Mouse (Mus musculus): Measurements from ENCODE around the gene Cant1. TPM values are rescaled to one million over a fixed set of nuclear protein-coding genes. Genes with fewer than 3 reads are reported as not detected.

Cant1 gene
- 53.1 and 60.2 TPM in 2 replicates for polyA plus RNA-seq (2012)

DNA sequence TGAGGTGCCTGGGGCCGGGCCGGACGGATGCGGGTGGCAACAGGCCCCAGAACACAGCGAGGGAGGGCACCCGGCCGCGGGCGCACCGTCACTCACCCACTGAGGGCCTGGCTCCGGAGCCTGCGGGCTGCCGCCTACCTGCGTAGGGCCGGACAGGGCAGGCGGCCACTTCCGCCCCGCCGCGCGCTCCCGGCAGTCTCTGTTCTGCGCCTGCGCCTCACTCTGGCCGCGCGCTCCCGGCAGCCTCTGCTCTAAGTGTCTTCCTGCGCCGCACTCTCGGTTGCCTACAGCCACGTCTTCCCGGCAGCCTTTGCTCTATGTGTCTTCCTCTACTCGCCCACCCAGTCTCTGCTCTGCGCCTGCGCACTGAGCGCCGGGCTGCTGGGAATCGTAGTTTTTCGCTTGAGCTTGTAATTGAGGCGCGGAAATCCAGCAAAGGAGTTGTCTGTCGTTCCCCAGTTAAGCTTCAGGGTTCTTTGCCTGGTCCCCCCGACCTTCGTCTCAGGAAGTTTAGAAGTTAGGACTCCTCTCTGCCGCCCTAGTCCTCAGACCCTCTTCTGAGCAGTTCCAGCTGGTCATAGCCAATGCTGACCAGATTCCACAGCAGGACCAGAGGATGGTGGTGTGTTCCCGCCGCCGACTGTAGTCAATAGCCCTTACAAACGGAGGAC is at the start of gene Cant1:
Gene Cant1, minus strand, starts transcription at position 253 of the 671 bp plus-strand sequence.
- no peak for TF ChIP-seq GATA1 (IDR thresholded peaks at IDR 0.05; ENCODE audit: low read length)

DNA sequence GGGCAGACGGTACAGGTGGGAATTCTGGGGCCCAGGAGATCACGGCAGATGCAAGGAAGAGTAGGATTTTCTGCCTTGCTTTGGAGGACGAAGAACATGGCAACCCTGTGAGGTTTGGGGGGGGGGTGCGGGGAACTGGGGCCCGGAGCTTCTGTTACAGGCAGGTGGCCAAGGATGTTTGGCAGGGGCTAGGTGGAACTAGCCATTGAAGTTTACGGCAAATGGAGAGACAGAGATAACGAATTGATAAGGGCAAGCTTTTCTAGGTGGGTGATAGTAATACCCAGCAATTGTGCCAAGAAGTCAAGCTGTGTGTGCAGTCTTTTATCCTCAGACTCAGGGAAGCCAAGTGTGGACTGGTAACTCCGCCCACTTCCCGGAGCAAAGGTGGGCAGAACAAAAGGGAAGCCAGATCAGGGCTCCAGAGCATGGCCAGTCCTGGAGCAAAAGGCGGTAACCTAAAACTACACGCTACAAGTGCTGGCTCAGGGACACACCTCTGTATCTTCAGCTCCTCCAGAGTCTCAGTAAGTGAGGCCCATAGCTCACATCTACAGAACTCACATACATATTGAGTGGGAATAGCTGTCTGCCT is 48.7 kb upstream of the Cant1 start:
- no peak for TF ChIP-seq GATA1 (IDR thresholded peaks at IDR 0.05; ENCODE audit: low read length)

DNA sequence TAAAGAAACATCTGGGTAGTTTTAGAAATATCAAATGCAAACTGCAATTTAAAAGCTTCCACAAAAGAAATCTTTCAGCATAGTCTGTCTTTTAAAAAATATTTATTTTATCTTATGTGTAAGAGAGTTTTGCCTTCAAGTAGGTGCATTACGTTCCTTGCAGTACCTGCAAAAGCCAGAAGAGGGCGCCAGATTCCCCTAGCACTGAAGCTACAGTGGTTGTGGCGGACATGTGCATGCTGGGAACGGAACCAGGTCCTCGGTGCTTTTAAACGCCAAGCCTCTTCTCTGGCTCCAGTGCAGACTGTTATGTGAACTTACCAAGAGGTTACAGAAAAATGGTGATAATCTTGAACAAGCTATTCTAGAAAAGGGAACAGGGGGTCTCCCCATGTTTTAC is 41.4 kb upstream of the Cant1 start:
- TF ChIP-seq GATA1 (IDR thresholded peaks at IDR 0.05; ENCODE audit: low read length), result no peak

- no peak for TF ChIP-seq GATA1 (IDR thresholded peaks at IDR 0.05; ENCODE audit: low read length)
Observed at GRCm38 (mm10) chr11:118459536-118459935, 40.6 kb upstream of the Cant1 start.

GRCm38 (mm10) chr11:118459051-118459450 is 40.2 kb upstream of the Cant1 start:
- TF ChIP-seq GATA1 (IDR thresholded peaks at IDR 0.05; ENCODE audit: low read length), result no peak

GRCm38 (mm10) chr11:118456937-118457336 is 38.1 kb upstream of the Cant1 start:
- TF ChIP-seq GATA1 (IDR thresholded peaks at IDR 0.05; ENCODE audit: low read length), result no peak

DNA sequence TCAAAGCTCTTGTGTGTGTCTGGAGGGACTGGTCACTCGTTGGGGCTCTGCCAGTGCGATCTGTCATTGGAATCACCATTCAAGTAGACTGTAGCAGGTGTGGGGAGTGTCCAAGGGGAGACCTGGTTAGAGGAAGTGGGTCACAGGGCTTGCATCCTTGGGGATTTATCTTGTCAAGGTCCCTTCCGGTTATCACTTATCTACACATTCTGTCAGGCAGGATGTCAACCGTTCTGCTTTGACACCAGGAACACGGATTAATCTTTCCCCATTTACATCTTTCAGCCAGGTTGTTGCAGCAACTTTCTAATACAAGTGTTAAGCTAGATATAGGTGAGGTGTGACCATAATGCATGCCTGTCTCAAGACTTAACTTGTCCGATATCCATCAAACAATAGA is 36.9 kb upstream of the Cant1 start:
- no peak for TF ChIP-seq GATA1 (IDR thresholded peaks at IDR 0.05; ENCODE audit: low read length)

GRCm38 (mm10) chr11:118453886-118454671 is 35.2 kb upstream of the Cant1 start:
- no peak for TF ChIP-seq GATA1 (IDR thresholded peaks at IDR 0.05; ENCODE audit: low read length)

DNA sequence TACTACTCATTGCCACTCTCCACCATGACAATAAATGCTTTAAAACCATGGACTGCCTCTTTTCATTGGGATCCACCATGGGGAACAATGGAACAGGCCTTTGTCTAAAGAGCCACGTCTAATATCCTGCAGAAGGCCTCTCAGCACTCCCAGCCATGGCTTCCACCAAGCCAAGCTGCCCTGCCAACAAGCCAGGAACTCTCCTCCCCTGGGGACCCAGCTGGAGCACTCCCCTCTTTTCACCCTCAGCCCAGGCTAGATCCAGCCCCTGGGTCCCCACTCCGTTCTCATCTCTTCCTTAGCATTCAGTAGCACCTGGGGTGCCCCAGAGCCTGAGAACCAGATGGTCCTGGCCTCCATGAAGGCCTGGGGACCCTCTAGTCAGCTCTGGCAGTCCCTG is 34.1 kb upstream of the Cant1 start:
- no peak for TF ChIP-seq GATA1 (IDR thresholded peaks at IDR 0.05; ENCODE audit: low read length)

GRCm38 (mm10) chr11:118451211-118451610 is 32.3 kb upstream of the Cant1 start:
- TF ChIP-seq GATA1 (IDR thresholded peaks at IDR 0.05; ENCODE audit: low read length), result no peak

- no peak for TF ChIP-seq GATA1 (IDR thresholded peaks at IDR 0.05; ENCODE audit: low read length)
Observed at GRCm38 (mm10) chr11:118448385-118448784, 29.5 kb upstream of the Cant1 start.

- TF ChIP-seq GATA1 (IDR thresholded peaks at IDR 0.05; ENCODE audit: low read length), result no peak
Observed at GRCm38 (mm10) chr11:118447346-118447745, 28.5 kb upstream of the Cant1 start.

- no peak for TF ChIP-seq GATA1 (IDR thresholded peaks at IDR 0.05; ENCODE audit: low read length)
Observed at GRCm38 (mm10) chr11:118445843-118446242, 27.0 kb upstream of the Cant1 start.

- TF ChIP-seq GATA1 (IDR thresholded peaks at IDR 0.05; ENCODE audit: low read length), result no peak
Observed at GRCm38 (mm10) chr11:118443201-118443970, 24.5 kb upstream of the Cant1 start.

DNA sequence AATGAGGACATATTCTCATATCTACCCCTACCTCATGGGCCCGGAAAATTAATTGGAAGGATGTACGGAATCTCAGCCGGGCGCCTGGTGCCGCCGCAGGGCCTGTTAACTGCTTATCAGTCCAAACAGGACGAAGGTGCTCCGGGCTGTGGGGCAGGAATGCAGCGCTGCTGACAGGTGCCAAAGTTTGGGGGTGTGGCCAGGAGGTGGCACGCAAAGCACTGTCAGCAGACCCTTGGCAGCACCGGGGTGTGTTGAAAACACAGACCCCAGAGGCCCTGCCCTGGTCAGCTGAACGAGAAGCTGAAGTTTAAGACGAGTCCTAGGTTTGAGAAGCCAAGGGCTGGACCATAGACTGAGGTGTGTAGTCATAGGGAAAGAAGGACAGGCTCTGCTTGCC is 23.8 kb upstream of the Cant1 start:
- no peak for TF ChIP-seq GATA1 (IDR thresholded peaks at IDR 0.05; ENCODE audit: low read length)
